Mouse (Mus musculus) cerebellum, adult 2 months (tissue): ENCODE results near the gene Spdya.

ENCODE experiments used
- CTCF ChIP-seq: fragments of 200-500 bp; IDR thresholded peaks from 2 replicates; pipeline ENCODE4 v1.5.1; 2011; ENCODE audit warnings: low read depth, mild to moderate bottlenecking, control low read depth, low read length, moderate library complexity, borderline replicate concordance; ENCODE audit not compliant: insufficient read depth
- POLR2A ChIP-seq: fragments of 200-500 bp; IDR thresholded peaks from 2 replicates; pipeline ENCODE4 v1.6.1; 2011; ENCODE audit warnings: low read length, control low read depth, borderline replicate concordance; ENCODE audit not compliant: insufficient read depth

GRCm38 (mm10) chr17:71526302-71526708 lies 25.6 kb upstream of the Spdya start:
- TF ChIP-seq CTCF, result no peak
- no peak for TF ChIP-seq POLR2A
